ENCODE assay signal across 20 mouse cellular contexts in genomic region chr14:16569506-16570001, GRCm38 (mm10).
DNase-seq lines count a peak whose midpoint lies in the region; ATAC-seq and TF ChIP-seq lines count a peak whose summit lies in the region.
"Had no signal": no experiment of that assay in that cellular context is flagged by ENCODE, and none has a peak within 500 bp of the region (broad histone marks: within the 10 kb centered on the region; RNA-seq: fewer than 3 reads in every experiment).

No protein-coding gene starts in this region.

- no peaks in the 10 kb centered on the region for H3K27me3 ChIP-seq in kidney, embryonic 16.5 days (ENCODE audit: insufficient read depth, low read length)
- H3K27me3 ChIP-seq in stomach, embryonic 15.5 days (replicated peaks): no peaks in the 10 kb centered on the region
- H3K27me3 ChIP-seq in stomach, postnatal 0 days (ENCODE audit: control insufficient read depth, insufficient read depth, low read length): no peaks in the 10 kb centered on the region

- no peak overlapping the region for H3K27ac ChIP-seq in kidney, embryonic 16.5 days (ENCODE audit: low read length)
- 0 out of 2 replicates have a peak overlapping the region, but pooled peaks have one; percentile 18 for H3K27ac ChIP-seq in stomach, embryonic 15.5 days
- H3K27ac ChIP-seq in stomach, postnatal 0 days (replicated peaks): no peak overlapping the region
- H3K27ac ChIP-seq: embryonic facial prominence, embryonic 15.5 days; forebrain, embryonic 15.5 days; hindbrain, embryonic 13.5 days; hindbrain, postnatal 0 days had no signal

- no peak for TF ChIP-seq EP300 in stomach, postnatal 0 days (optimal IDR thresholded peaks at IDR 0.05)

- no peak overlapping the region for H3K4me2 ChIP-seq in kidney, embryonic 16.5 days (replicated peaks; ENCODE audit: low read depth, low read length)
- no peak overlapping the region for H3K4me2 ChIP-seq in stomach, embryonic 15.5 days
- no peak overlapping the region for H3K4me2 ChIP-seq in stomach, postnatal 0 days (replicated peaks; ENCODE audit: low read depth)
- H3K4me2 ChIP-seq: embryonic facial prominence, embryonic 15.5 days; forebrain, embryonic 15.5 days; hindbrain, embryonic 13.5 days had no signal

- H3K4me3 ChIP-seq in kidney, embryonic 16.5 days (ENCODE audit: low read length): no peak overlapping the region
- H3K4me3 ChIP-seq in stomach, embryonic 15.5 days (replicated peaks): no peak overlapping the region
- no peak overlapping the region for H3K4me3 ChIP-seq in stomach, postnatal 0 days (ENCODE audit: low read depth, low read length)
- H3K4me3 ChIP-seq: embryonic facial prominence, embryonic 15.5 days; erythroblast, embryonic 14.5 days; forebrain, embryonic 15.5 days; hindbrain, embryonic 13.5 days had no signal

- no peaks in the 10 kb centered on the region for H3K36me3 ChIP-seq in kidney, embryonic 16.5 days (ENCODE audit: insufficient read depth, low read length)
- no peaks in the 10 kb centered on the region for H3K36me3 ChIP-seq in stomach, embryonic 15.5 days
- no peaks in the 10 kb centered on the region for H3K36me3 ChIP-seq in stomach, postnatal 0 days (ENCODE audit: control insufficient read depth, insufficient read depth, low read length)
- H3K36me3 ChIP-seq: embryonic facial prominence, embryonic 15.5 days; forebrain, embryonic 15.5 days; hindbrain, embryonic 13.5 days had no signal

- intact Hi-C loops in gastrocnemius, postnatal 36 days (cut with DNase I): no loop called here

- H3K4me1 ChIP-seq in kidney, embryonic 16.5 days (ENCODE audit: insufficient read depth, low read length): peaks cover 31% of the 10 kb centered on the region
- H3K4me1 ChIP-seq in stomach, embryonic 15.5 days: no peaks in the 10 kb centered on the region; the same call in 1 of the 2 replicates
- H3K4me1 ChIP-seq in stomach, postnatal 0 days (replicated peaks; ENCODE audit: control insufficient read depth, insufficient read depth): no peaks in the 10 kb centered on the region

- peak; percentile 42 for DNase-seq in kidney, postnatal 10 days
- no peak for DNase-seq in stomach, postnatal 0 days (ENCODE audit: low spot score)
- no peak for DNase-seq in thymus, postnatal 4 days
- DNase-seq in gastrocnemius, postnatal 36 days: no peak
- DNase-seq: adrenal gland, postnatal 10 days; cerebellum, adult 11 months; cerebellum, adult 9-10 months; cerebellum, postnatal 25 days; embryo, embryonic 11 days; heart, postnatal 10 days; heart, postnatal 4 days had no signal

- 60% methylated on average over 7 of the region's 7 CpGs for WGBS in kidney, embryonic 16.5 days
- WGBS in stomach, embryonic 15.5 days: 42% methylated on average over 7 of the region's 7 CpGs
- 44% methylated on average over 7 of the region's 7 CpGs for WGBS in stomach, postnatal 0 days

- TF ChIP-seq CTCF in stomach, postnatal 0 days (IDR thresholded peaks at IDR 0.05; ENCODE audit: low read depth): no peak

- ATAC-seq in kidney, embryonic 16.5 days (ENCODE audit: low FRiP score, low TSS enrichment): no peak
- ATAC-seq in stomach, embryonic 15.5 days (ENCODE audit: insufficient read depth, low FRiP score, low read depth): no peak
- no peak for ATAC-seq in stomach, postnatal 0 days (ENCODE audit: low FRiP score, low TSS enrichment)
- peak; percentile 66 for ATAC-seq in granulocyte monocyte progenitor cell, adult 5-6 weeks (replicated peaks; ENCODE audit: poor library complexity, severe bottlenecking)
- peak; percentile 51; the same call in 1 of the 2 replicates for ATAC-seq in monocyte, adult 5-6 weeks (replicated peaks; ENCODE audit: insufficient number of reproducible peaks, low FRiP score, low TSS enrichment, poor library complexity, severe bottlenecking)
- ATAC-seq: forebrain, embryonic 15.5 days; hindbrain, postnatal 0 days had no signal

- no peak overlapping the region for H3K9ac ChIP-seq in kidney, embryonic 16.5 days (replicated peaks; ENCODE audit: low read length)
- H3K9ac ChIP-seq in stomach, embryonic 15.5 days: no peak overlapping the region
- H3K9ac ChIP-seq in stomach, postnatal 0 days (ENCODE audit: low read length): no peak overlapping the region
- H3K9ac ChIP-seq: embryonic facial prominence, embryonic 15.5 days; forebrain, embryonic 15.5 days; hindbrain, embryonic 13.5 days had no signal

- no peaks in the 10 kb centered on the region for H3K9me3 ChIP-seq in kidney, embryonic 16.5 days (ENCODE audit: low read length)
- H3K9me3 ChIP-seq in stomach, embryonic 15.5 days: no peaks in the 10 kb centered on the region
- H3K9me3 ChIP-seq in stomach, postnatal 0 days (ENCODE audit: control insufficient read depth, low read length): no peaks in the 10 kb centered on the region
- H3K9me3 ChIP-seq: embryonic facial prominence, embryonic 15.5 days; forebrain, embryonic 15.5 days; hindbrain, embryonic 13.5 days had no signal

Comparison
In these comparisons a context has a peak if more than half of its experiments do, and no peak if none do; other contexts are left out.
1. ATAC-seq: peak in granulocyte monocyte progenitor cell, adult 5-6 weeks (single experiment) and monocyte, adult 5-6 weeks (single experiment); none in kidney, embryonic 16.5 days (single experiment), stomach, embryonic 15.5 days (single experiment) and stomach, postnatal 0 days (single experiment).